Mouse (Mus musculus): Measurements from ENCODE around the gene Abhd10. TPM values are rescaled to one million over a fixed set of nuclear protein-coding genes. Genes with fewer than 3 reads are reported as not detected.
A peak's percentile ranks its signal among the peaks of the same experiment; 100 is the strongest.

The Abhd10 gene
- polyA plus RNA-seq, 1 experiment from 2014 or later = 52.6 TPM

GRCm38 (mm10) chr16:45692851-45693250 lies 49.9 kb downstream of the Abhd10 start:
- no peak overlapping the region for H3K9ac ChIP-seq (replicated peaks)
- no peaks in the 10 kb centered on the region for H3K9me3 ChIP-seq
- H3K27ac ChIP-seq = no peak overlapping the region
- WGBS = 18% methylated on average over 3 of the region's 3 CpGs
- no peaks in the 10 kb centered on the region for H3K36me3 ChIP-seq
- H3K4me3 ChIP-seq (replicated peaks) = no peak overlapping the region
- ATAC-seq = peak; percentile 18; the same call in 1 of the 2 replicates
- no peak overlapping the region for H3K4me2 ChIP-seq (replicated peaks)
- H3K4me1 ChIP-seq (replicated peaks) = peaks cover 27% of the 10 kb centered on the region
- H3K27me3 ChIP-seq = no peaks in the 10 kb centered on the region

- H3K27me3 ChIP-seq = 0 out of 2 replicates have a peak, but pooled peaks cover 3% of the 10 kb centered on the region
- H3K9me3 ChIP-seq = no peaks in the 10 kb centered on the region
- 0% methylated on average over 4 of the region's 4 CpGs for WGBS
- no peak overlapping the region; the same call in 1 of the 2 replicates for H3K4me2 ChIP-seq (replicated peaks)
- H3K36me3 ChIP-seq = no peaks in the 10 kb centered on the region
- H3K27ac ChIP-seq = peak overlapping the region; percentile 67
- H3K9ac ChIP-seq (replicated peaks) = no peak overlapping the region
- H3K4me3 ChIP-seq (replicated peaks) = no peak overlapping the region
- H3K4me1 ChIP-seq (replicated peaks) = peaks cover 23% of the 10 kb centered on the region
- ATAC-seq = peak; percentile 80
These were observed 52.6 kb downstream of the Abhd10 start for GRCm38 (mm10) chr16:45690178-45690577.

DNA sequence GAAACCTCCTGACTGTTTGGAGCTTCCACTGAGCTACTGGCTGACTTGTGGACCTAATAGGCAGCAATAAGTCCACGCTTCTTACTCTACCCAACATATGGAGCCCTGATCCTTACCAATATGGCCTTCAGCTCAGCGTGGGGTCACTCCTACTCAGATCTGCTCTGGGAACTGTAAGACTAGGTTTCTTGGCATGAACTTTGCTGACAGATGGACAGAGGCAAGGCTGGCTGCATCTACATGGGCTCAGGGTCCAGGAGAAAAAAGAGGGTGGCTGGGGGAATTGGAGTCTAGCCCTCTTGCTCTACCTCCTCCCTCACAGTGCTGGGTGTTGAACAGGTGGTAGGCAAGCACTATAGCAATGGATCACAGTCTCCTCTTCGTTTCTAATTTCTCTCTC lies 55.9 kb downstream of the Abhd10 start:
- Histone ChIP-seq H3K9me3 (no peaks in the 10 kb centered on the region), H3K4me1 (replicated peaks) (peaks cover 12% of the 10 kb centered on the region), H3K36me3 (no peaks in the 10 kb centered on the region), H3K27ac (no peak overlapping the region), H3K4me2 (replicated peaks) (no peak overlapping the region), H3K4me3 (replicated peaks) (no peak overlapping the region), H3K27me3 (0 out of 2 replicates have a peak, but pooled peaks cover 3% of the 10 kb centered on the region), H3K9ac (replicated peaks) (no peak overlapping the region)
- WGBS = 85% methylated on average over 3 of the region's 3 CpGs
- ATAC-seq = no peak

GRCm38 (mm10) chr16:45685295-45685694 lies 57.5 kb downstream of the Abhd10 start:
- Histone ChIP-seq H3K4me2 (replicated peaks) (no peak overlapping the region), H3K36me3 (no peaks in the 10 kb centered on the region), H3K27me3 (0 out of 2 replicates have a peak, but pooled peaks cover 3% of the 10 kb centered on the region), H3K9me3 (no peaks in the 10 kb centered on the region), H3K4me1 (replicated peaks) (peaks cover 7% of the 10 kb centered on the region), H3K4me3 (replicated peaks) (no peak overlapping the region), H3K9ac (replicated peaks) (no peak overlapping the region), H3K27ac (no peak overlapping the region)
- ATAC-seq = no peak
- WGBS = 70% methylated on average over 3 of the region's 3 CpGs

DNA sequence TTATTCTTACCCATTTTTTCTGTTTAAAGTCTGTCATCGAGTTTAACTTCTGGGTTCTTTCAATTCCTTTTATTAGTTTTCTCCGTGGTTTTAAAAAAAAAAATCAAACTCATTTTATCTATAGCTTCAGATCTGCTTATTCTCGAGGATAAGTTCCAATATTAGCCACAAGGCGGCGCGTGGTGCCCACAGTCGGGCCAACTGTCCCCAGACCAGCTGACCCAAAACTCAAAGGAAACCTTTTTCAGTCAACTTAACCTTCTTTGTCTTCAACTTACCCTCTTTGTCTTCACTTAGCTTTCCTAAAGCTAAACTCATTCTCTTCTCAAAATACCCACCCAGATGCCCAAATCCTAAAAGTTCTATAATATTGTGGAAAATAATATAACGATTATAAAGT lies 57.9 kb downstream of the Abhd10 start:
- H3K36me3 ChIP-seq = no peaks in the 10 kb centered on the region
- no peaks in the 10 kb centered on the region for H3K9me3 ChIP-seq
- H3K27ac ChIP-seq = no peak overlapping the region
- 0 out of 2 replicates have a peak, but pooled peaks cover 3% of the 10 kb centered on the region for H3K27me3 ChIP-seq
- ATAC-seq = no peak
- WGBS = 15% methylated on average over 8 of the region's 8 CpGs
- no peak overlapping the region for H3K4me2 ChIP-seq (replicated peaks)
- H3K4me3 ChIP-seq (replicated peaks) = no peak overlapping the region
- H3K4me1 ChIP-seq (replicated peaks) = peaks cover 2% of the 10 kb centered on the region; the same call in 1 of the 2 replicates
- no peak overlapping the region for H3K9ac ChIP-seq (replicated peaks)

Other genes starting within 250 kb of the Abhd10 start
- not detected in 2 replicates for gene Gm609, start 250.0 kb downstream of the Abhd10 start, polyA plus RNA-seq (2015; fragmentation: Nextera tagmentation; extraction: Ambion mirVana)
- gene Gm17783, start 210.9 kb downstream of the Abhd10 start, polyA plus RNA-seq (2015; fragmentation: Nextera tagmentation; extraction: Ambion mirVana) = not detected in 2 replicates
- not detected in 2 replicates for gene Slc9c1, start 207.6 kb downstream of the Abhd10 start, polyA plus RNA-seq (2015; fragmentation: Nextera tagmentation; extraction: Ambion mirVana)
- not detected in 2 replicates for gene Gcsam, start 132.6 kb downstream of the Abhd10 start, polyA plus RNA-seq (2015; fragmentation: Nextera tagmentation; extraction: Ambion mirVana)
- 0.09 TPM in 1 of 2 replicates, not detected in the other for gene BC016579, start 88.9 kb downstream of the Abhd10 start, polyA plus RNA-seq (2015; fragmentation: Nextera tagmentation; extraction: Ambion mirVana)
- gene Tmprss7, start 49.3 kb downstream of the Abhd10 start, polyA plus RNA-seq (2015; fragmentation: Nextera tagmentation; extraction: Ambion mirVana) = 0.32 and 0.63 TPM in 2 replicates
- 569 and 571 TPM in 2 replicates for gene Tagln3, start 18.3 kb downstream of the Abhd10 start, polyA plus RNA-seq (2015; fragmentation: Nextera tagmentation; extraction: Ambion mirVana)
- gene Phldb2, start 210.6 kb upstream of the Abhd10 start, polyA plus RNA-seq (2015; fragmentation: Nextera tagmentation; extraction: Ambion mirVana) = 12.1 and 12.2 TPM in 2 replicates

Measured in midbrain, embryonic 13.5 days (tissue).